Mouse (Mus musculus) thymus, postnatal 25 days (tissue): Measurements from ENCODE around the gene Vmn1r7.
"Not testable (repeated sequence)": the region's sequence is repeated elsewhere in the genome, so short reads cannot be mapped to it uniquely, and the experiment has no call there.

ENCODE experiments used
- DNase-seq: peaks from one replicate; pipeline ENCODE4 v3.0.0; 2022

Gene Vmn1r7

GRCm38 (mm10) chr6:57025224-57025623 is at the start of gene Vmn1r7:
TSS of gene Vmn1r7 (minus strand) at chr6:57025324.
- DNase-seq, result not testable (repeated sequence)

GRCm38 (mm10) chr6:57066487-57066886 is 41.4 kb upstream of the Vmn1r7 start, which contains the start of gene Vmn1r9:
TSS of gene Vmn1r9 (plus strand) at chr6:57066787.
- no peak for DNase-seq

DNA sequence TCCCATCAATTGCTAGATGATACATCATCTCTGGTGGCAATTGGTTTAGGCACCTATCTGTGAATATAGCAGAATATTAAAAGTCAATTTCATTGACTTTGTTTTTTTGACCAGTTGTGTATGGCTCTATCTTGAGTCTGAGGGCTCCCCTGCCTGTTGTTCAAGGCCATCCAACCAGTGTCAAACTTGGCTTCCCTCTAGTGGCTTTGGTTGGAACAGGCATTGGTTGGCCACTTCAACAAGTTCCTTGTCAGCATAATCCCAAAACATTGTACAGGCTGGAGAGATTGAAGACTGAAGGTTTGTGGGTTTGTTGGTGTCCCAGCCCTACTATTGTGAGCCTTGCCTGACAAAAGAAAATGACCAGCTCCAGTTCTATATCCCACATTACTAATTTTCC is 38.6 kb upstream of the Vmn1r7 start:
- no peak for DNase-seq

DNA sequence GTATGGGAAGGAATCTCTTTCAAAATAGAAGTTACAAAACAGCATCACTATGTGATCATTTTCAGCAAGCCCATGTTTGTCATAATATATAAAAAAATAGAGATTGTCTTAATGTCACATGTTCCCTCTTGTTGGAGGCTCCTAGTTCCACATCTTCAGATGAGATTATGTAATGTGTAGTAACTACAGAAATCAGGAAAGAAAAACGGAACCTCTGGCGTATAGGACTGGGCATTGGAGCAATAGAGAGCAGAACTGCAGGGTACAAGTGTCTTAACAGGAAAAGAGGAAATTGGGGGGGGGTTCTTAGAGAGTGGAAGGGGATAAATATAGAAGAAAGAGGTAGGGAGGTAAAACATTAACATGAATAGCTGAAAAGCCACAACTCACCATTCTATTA is 9.6 kb upstream of the Vmn1r7 start:
- DNase-seq, result no peak

DNA sequence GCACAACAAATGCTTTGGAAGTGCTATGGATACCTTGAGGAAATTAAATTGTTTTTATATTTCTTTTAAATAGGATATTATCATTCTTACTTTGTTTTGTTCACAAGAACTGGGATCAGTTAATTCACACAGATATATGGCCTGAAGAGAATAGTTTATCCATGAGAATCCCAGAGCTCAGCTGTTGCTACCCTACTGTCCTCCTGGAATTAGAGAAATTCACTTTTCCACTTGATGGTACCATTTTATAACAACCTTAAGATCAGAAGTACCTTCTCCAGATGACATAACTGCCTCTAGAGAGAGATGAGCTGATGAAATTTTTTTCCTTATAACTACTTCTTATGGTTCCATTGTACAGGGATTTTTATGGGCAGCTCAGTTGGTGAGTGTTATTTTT is 6.9 kb upstream of the Vmn1r7 start, which contains the start of gene Vmn1r8:
Gene Vmn1r8, plus strand, starts transcription at position 301 of the 400 bp plus-strand sequence.
- no peak for DNase-seq

DNA sequence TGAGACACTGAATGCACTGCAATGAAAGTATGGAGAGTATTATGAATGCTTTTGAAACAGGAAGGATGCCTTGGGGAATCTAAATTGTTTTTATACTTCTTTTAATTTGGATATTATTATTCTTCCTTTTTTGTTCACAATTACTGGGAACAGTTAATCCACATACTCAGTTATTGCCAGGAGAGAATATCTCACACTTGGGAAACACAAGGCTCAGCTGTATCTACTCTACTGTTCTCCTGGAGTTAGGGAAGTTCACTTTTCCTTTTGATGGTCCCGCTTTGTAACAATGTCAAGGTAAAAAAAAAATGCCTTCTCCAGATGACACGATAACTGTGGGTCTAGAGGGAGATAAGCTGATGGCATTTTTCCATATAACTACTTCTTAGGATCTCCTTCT is 28.2 kb downstream of the Vmn1r7 start, which contains the start of gene Vmn1r6:
Gene Vmn1r6, plus strand, starts transcription at position 301 of the 400 bp plus-strand sequence.
- no peak for DNase-seq
